Mouse (Mus musculus): ENCODE measurements at regions not wholly inside any gene's neighbourhood (a gene's known extent, or its start where the extent isn't known, plus 50 kb on each side); places are given as distances from the start of the nearest gene placed in this dataset.
A peak's percentile ranks its signal among the peaks of the same experiment; 100 is the strongest.

- no peak for DNase-seq
Measured at GRCm38 (mm10) chr8:92209081-92209480, 148.3 kb upstream of the Irx5 start.

- DNase-seq = no peak
Measured at GRCm38 (mm10) chr8:92195635-92196034, 161.8 kb upstream of the Irx5 start.

- no peak for DNase-seq
Measured at GRCm38 (mm10) chr8:92194065-92194464, 163.4 kb upstream of the Irx5 start.

DNA sequence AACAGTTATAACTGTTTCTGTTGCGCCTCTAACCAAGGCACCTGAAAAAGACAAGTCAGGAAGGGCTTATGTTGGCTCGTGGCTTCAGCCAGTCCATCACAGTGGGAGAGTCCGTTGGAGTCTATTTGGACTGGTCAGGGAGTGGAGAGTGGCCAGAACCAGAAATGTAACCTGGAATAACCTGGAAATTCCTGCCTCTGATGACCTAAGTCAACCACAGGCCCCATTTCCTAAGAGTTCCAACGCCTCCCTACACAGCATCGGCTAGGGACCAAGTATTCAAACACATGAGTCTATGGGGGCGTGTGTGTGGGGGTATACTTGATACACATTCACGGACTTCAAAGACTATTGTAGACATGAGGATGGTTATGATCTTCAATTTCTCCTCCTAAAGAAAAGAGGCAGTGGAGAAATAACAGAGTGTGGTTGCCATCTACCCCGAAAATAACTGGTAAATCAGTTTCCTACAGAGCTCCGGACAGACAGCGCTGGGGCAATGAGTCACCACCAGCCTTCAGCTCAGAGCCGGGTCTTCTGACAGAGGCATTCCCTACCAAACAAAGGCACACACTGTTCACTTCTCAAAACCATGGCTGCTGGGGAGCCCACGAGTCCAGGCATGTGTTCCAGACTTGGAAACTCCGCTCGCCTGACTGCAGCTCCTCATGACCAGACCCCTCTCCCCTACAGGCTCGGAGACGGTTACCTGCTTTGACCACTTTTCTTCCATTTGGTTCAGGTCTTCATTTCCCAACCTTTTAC is 167.0 kb upstream of the Irx5 start:
- no peak for DNase-seq

DNA sequence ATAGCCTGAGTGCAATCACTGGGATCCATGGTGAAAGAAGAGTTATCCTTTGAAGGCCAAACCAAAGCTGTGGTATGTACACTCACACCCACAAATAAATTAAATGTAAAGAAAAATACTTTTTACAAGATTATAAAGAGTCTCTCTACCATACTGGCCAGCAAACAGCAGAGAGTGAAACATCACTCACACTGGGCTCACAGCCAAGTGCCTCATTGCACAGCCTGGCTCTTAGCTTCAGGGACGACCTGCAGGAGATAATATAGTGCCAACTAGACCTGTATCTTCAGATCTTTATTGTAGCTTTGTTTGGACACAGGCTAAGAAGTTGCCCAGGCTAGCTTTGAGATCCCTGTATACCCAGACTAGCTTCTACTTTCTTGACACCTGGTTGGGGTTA is 174.1 kb upstream of the Irx5 start:
- DNase-seq = peak; percentile 27 to 63

GRCm38 (mm10) chr8:92180651-92181050 is 176.8 kb upstream of the Irx5 start:
- no peak for DNase-seq

DNA sequence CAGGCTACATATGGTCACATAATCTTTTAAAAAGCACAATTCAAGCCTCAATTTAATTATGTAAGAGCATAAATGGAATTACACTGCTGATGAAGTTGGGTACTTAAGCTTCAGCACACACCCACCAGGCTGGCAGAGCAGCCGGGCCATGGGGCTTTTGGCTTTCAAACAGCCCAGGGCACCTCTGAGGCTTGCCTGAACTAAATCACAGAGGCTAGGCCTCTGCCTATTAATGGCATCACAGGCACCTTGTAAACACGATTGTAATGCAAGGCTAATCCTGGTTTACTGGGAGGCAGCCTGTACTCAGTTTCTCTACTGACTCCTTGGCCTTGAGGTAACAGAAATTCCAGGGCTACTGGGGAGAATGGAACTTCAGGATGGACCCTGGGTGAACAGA is 178.1 kb upstream of the Irx5 start:
- no peak for DNase-seq

DNA sequence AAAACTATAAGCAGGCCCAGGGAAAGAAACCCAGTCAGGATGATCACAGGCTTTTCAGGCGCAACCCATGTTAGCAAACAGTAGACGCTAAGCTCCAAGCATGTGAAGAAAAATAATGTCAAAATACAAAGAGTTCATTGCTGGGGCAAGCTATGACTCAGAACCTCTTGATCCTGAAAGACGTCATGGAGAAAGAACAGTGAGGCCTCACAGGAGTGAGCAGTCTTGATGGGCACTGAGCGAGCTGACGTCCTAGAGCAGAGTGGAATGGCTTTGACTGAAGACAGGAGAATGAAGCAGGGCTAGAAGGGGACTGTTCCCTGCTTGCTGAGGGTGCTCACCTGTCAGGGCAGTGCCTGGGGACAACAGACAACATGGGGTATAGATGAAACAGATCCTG is 181.3 kb upstream of the Irx5 start:
- no peak for DNase-seq

- DNase-seq = no peak
Measured at GRCm38 (mm10) chr8:92174106-92174505, 183.3 kb upstream of the Irx5 start.

DNA sequence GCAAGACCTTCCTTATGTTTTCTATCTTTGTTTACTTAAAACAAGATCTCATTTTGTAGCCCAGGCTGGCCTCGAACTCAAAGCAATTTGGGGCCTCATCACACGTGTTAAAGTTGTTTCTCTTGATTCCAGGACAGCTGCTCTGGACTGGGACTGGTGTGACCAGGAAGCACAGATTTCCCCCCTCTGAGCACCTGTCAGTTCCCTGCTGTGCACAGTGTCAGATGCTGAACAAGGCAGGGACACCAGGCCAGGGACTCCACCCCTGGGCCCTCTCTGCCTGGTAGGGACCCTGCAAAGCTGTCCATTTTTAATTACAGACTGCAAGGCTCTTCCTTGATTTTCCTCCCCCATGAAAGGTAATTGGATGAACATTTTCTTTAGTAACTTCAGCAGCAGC is 185.8 kb upstream of the Irx5 start:
- no peak for DNase-seq

DNA sequence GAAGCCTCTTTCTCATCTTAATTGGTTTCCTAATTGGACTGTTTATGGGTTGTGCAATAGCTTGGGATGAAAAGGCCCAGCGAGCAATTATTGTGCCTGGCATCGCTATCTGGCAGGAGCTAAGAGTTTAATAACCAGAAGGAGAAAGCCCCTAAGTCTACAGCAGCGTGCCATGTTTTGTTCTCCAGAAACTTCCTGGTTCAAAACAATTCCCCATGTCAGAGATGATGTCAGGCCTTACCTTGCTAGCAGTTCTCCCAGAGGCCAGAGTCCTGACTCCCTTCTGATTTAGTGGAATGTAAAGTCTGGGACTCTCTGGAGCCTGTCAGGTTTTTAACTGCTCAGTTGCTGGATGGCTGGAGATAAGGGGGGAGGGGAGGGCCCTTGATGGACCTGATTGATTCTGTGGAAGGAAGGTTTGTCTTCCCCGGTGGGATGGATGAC is 190.1 kb upstream of the Irx5 start:
- no peak for DNase-seq

GRCm38 (mm10) chr8:92165306-92165705 is 192.1 kb upstream of the Irx5 start:
- DNase-seq = no peak

- DNase-seq = no peak
Measured at GRCm38 (mm10) chr8:92164496-92164895, 192.9 kb upstream of the Irx5 start.

DNA sequence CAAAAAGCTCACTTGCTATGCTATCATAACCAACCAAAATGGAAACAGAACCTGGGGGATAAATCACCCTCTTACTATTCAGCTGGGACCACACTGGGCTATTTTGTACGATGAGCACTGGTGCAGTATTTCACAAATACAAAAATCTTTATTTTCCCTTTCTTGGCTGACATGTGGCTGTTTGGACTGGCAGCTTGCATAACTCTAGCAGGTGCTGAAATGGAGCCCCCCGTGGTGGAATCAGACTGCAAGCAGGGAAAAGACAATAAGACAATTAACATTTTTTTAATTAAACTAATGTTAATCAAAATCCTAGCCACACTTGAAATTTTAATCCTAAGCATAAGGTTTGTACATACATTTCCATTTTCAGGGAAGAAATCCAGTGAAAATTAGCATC is 196.4 kb upstream of the Irx5 start:
- peak in 1 of 2 experiments; percentile 9 for DNase-seq

DNA sequence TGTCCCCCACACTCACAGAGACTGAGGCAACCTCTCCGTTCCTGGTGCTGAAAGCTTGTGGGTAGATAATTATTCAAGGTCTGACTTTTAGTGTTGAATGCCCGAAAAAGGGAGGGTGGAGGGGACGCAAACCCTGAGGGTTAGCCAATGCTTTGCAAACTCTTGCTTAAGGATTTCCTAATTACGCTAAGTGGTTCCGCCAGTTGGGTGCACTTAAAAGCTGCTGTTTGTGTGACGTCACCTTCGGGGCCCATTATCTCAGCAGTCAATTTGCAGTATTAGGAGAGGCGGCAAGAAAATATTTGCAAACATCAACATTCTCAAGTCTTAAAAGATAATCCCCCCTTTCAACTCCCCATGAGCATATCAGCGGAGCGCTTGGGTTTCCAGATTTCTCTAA is 199.2 kb upstream of the Irx5 start:
- DNase-seq = no peak

DNA sequence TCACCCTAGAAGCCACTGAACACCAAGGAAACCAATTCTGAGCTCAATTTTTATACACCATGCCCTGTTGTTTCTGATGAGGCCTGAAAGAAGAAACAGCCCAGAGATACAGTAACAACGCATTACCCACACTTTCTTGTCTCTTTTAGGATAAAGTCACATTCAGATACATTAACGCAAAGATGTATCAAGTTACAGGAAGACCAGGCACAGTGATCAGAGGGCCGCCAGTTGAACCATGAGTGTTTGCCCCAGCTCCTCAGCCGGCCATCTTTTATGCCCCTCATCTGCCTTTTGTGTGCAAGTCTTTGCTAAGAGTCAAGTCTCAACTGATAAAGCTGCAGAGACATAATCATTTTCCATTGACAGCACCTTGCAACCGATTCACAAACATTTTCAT is 204.9 kb upstream of the Irx5 start:
- no peak for DNase-seq

DNA sequence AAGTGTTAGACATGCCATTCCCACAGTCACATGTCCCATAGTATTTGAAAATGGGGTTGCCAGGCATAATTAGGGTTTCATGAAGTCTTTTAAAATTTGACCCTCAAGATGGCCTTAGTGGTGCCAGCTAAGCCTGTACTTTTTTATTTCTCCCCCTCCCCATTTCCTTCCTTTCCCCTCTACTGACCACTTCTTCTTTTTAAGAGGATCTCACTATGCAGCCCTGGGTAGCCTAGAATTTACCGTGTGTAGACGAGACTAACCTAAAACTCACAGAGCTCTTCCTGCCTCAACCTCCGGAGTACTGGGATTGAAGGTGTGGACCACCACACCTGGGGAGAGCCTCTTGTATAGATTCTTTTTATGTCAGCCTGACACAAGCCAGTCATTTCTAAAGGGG is 209.8 kb upstream of the Irx5 start:
- no peak for DNase-seq

- DNase-seq = no peak
Measured at GRCm38 (mm10) chr8:92137091-92137882, 220.1 kb upstream of the Irx5 start.

DNA sequence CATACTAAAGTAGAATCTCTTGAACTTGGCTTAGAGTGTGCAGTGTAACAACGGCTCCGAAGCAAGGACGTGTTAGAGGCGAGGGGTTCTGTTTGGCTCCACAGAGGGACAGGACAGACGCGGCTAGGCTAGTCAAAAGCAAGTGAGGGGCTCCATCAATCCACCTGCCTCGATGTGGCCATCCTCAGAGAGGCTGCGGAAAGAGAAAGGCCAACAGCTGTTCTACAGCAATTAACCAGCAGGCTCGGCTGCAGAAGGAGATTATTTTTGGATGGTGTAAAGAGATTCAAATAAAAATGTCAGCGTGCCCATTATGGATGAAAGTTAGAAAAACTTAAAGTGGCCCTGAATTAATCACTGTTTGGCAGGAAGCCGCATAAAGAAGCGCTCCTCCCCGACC is 221.0 kb upstream of the Irx5 start:
- no peak for DNase-seq

- DNase-seq = no peak
Measured at GRCm38 (mm10) chr8:92134434-92134833, 223.0 kb upstream of the Irx5 start.

- peak in 1 of 2 experiments; percentile 21 for DNase-seq
Measured at GRCm38 (mm10) chr8:92133484-92134406, 223.7 kb upstream of the Irx5 start.

GRCm38 (mm10) chr8:92132949-92133348 is 224.5 kb upstream of the Irx5 start:
- DNase-seq = no peak

DNA sequence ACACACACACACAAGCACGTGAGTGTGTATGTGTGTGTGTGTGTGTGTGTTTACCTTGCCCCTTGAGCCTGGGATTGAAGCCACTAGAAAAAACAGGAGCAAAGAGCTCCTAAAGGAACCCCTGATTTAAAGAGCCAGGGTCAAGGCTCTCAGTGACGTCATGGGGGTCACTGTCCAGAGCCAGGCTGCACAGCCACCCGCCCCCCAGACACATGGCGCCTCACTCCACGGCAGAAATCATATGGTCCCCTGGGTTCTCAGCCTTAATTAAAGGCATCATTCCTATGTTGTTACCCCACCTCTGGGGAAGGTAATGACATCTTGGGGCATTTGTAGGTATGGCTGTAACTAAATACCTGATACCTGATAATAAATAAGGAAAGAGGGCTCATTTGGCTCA is 224.9 kb upstream of the Irx5 start:
- DNase-seq = no peak

All from cerebellum, postnatal 25 days (tissue).